ENCODE assay signal across 26 mouse cellular contexts in genomic region chr2:170652128-170652527, GRCm38 (mm10). TPM values are rescaled to one million over a fixed set of nuclear protein-coding genes. Genes with fewer than 3 reads are reported as not detected.
DNase-seq lines count a peak whose midpoint lies in the region; ATAC-seq and TF ChIP-seq lines count a peak whose summit lies in the region.
"Had no signal": no experiment of that assay in that cellular context is flagged by ENCODE, and none has a peak within 500 bp of the region (broad histone marks: within the 10 kb centered on the region; RNA-seq: fewer than 3 reads in every experiment).

No protein-coding gene starts in this region.

- no peaks in the 10 kb centered on the region for H3K4me1 ChIP-seq in forebrain, postnatal 0 days (ENCODE audit: insufficient read depth)
- peaks cover 5% of the 10 kb centered on the region for H3K4me1 ChIP-seq in forebrain, embryonic 11.5 days (replicated peaks; ENCODE audit: control insufficient read depth, insufficient read depth, low read length)
- H3K4me1 ChIP-seq in hindbrain, embryonic 10.5 days (replicated peaks) = peaks cover 19% of the 10 kb centered on the region
- H3K4me1 ChIP-seq: heart, embryonic 12.5 days had no signal

- H3K27ac ChIP-seq in forebrain, postnatal 0 days (ENCODE audit: low read depth, low read length) = peak overlapping the region; percentile 57; the same call in 1 of the 2 replicates
- H3K27ac ChIP-seq in forebrain, embryonic 11.5 days (ENCODE audit: low read depth, low read length) = no peak overlapping the region
- H3K27ac ChIP-seq in hindbrain, embryonic 10.5 days = no peak overlapping the region
- H3K27ac ChIP-seq: embryonic facial prominence, embryonic 15.5 days; hindbrain, embryonic 14.5 days; limb, embryonic 13.5 days; liver, embryonic 14.5 days; midbrain, embryonic 12.5 days; neural tube, embryonic 13.5 days had no signal

- ATAC-seq in forebrain, postnatal 0 days = peak; percentile 84
- no peak for ATAC-seq in forebrain, embryonic 11.5 days (replicated peaks; ENCODE audit: low FRiP score)
- ATAC-seq: intestine, embryonic 16.5 days had no signal

- H3K36me3 ChIP-seq in forebrain, postnatal 0 days (ENCODE audit: insufficient read depth) = no peaks in the 10 kb centered on the region
- no peaks in the 10 kb centered on the region for H3K36me3 ChIP-seq in forebrain, embryonic 11.5 days (ENCODE audit: control insufficient read depth, insufficient read depth, low read length)
- no peaks in the 10 kb centered on the region for H3K36me3 ChIP-seq in hindbrain, embryonic 10.5 days
- H3K36me3 ChIP-seq: embryonic facial prominence, embryonic 15.5 days; heart, embryonic 12.5 days; limb, embryonic 13.5 days; midbrain, embryonic 12.5 days; neural tube, embryonic 13.5 days had no signal

- peak; percentile 75 for DNase-seq in forebrain, postnatal 0 days
- no peak for DNase-seq in forebrain, embryonic 11.5 days (ENCODE audit: low spot score)
- peak; percentile 29 to 72 for DNase-seq in left cerebral cortex, postnatal 14 days (ENCODE audit: low spot score in 2 of 2)
- no peak for DNase-seq in left cerebral cortex, postnatal 36 days (ENCODE audit: low spot score in 2 of 2)
- peak; percentile 23 for DNase-seq in testis, postnatal 14 days (ENCODE audit: low spot score)
- DNase-seq in testis, postnatal 10 days (ENCODE audit: low spot score) = no peak
- DNase-seq in lung, postnatal 36 days = peak; percentile 17
- DNase-seq in hindbrain, embryonic 10.5 days (ENCODE audit: low spot score) = no peak
- DNase-seq: adrenal gland, adult 2 months; right cerebral cortex, adult 18-20 months had no signal

- no peak for TF ChIP-seq CTCF in forebrain, postnatal 0 days (IDR thresholded peaks at IDR 0.05; ENCODE audit: low read depth)

- WGBS in forebrain, postnatal 0 days = 62% methylated on average over 11 of the region's 11 CpGs
- WGBS in forebrain, embryonic 11.5 days = 96% methylated on average over 11 of the region's 11 CpGs
- 92% methylated on average over 11 of the region's 11 CpGs for WGBS in hindbrain, embryonic 10.5 days

- no peak overlapping the region for H3K4me2 ChIP-seq in forebrain, postnatal 0 days (ENCODE audit: low read depth)
- no peak overlapping the region for H3K4me2 ChIP-seq in forebrain, embryonic 11.5 days (ENCODE audit: low read depth, low read length, severe bottlenecking)
- H3K4me2 ChIP-seq: embryonic facial prominence, embryonic 15.5 days; heart, embryonic 12.5 days; hindbrain, embryonic 14.5 days; limb, embryonic 13.5 days; midbrain, embryonic 12.5 days; neural tube, embryonic 13.5 days had no signal

- no peaks in the 10 kb centered on the region for H3K9me3 ChIP-seq in forebrain, postnatal 0 days (ENCODE audit: low read length)
- no peaks in the 10 kb centered on the region for H3K9me3 ChIP-seq in forebrain, embryonic 11.5 days (ENCODE audit: control insufficient read depth, low read length)
- H3K9me3 ChIP-seq in hindbrain, embryonic 10.5 days = no peaks in the 10 kb centered on the region
- H3K9me3 ChIP-seq: neural tube, embryonic 13.5 days had no signal

- H3K27me3 ChIP-seq in forebrain, postnatal 0 days (ENCODE audit: insufficient read depth, low read length) = no peaks in the 10 kb centered on the region
- H3K27me3 ChIP-seq in forebrain, embryonic 11.5 days (ENCODE audit: control insufficient read depth, insufficient read depth, low read length) = no peaks in the 10 kb centered on the region
- H3K27me3 ChIP-seq in hindbrain, embryonic 10.5 days (ENCODE audit: insufficient read depth, poor library complexity, severe bottlenecking) = no peaks in the 10 kb centered on the region
- H3K27me3 ChIP-seq: embryonic facial prominence, embryonic 15.5 days; heart, embryonic 12.5 days; limb, embryonic 13.5 days; midbrain, embryonic 12.5 days; neural tube, embryonic 13.5 days had no signal

- H3K9ac ChIP-seq in forebrain, postnatal 0 days = no peak overlapping the region
- H3K9ac ChIP-seq in forebrain, embryonic 11.5 days (ENCODE audit: low read length) = no peak overlapping the region
- H3K9ac ChIP-seq: embryonic facial prominence, embryonic 15.5 days; heart, embryonic 12.5 days; hindbrain, embryonic 14.5 days; limb, embryonic 13.5 days; liver, embryonic 14.5 days; midbrain, embryonic 12.5 days; neural tube, embryonic 13.5 days had no signal

- no peak overlapping the region for H3K4me3 ChIP-seq in forebrain, postnatal 0 days (ENCODE audit: low read depth, low read length)
- H3K4me3 ChIP-seq in forebrain, embryonic 11.5 days (ENCODE audit: low read depth, low read length) = no peak overlapping the region
- H3K4me3 ChIP-seq in hindbrain, embryonic 10.5 days = no peak overlapping the region
- H3K4me3 ChIP-seq: embryonic facial prominence, embryonic 15.5 days; heart, embryonic 12.5 days; limb, embryonic 13.5 days; midbrain, embryonic 12.5 days; neural tube, embryonic 13.5 days had no signal

- intact Hi-C loops in left cerebral cortex, postnatal 14 days (cut with DNase I) = no loop called here
- intact Hi-C loops in left cerebral cortex, postnatal 36 days (cut with DNase I) = no loop called here

RNA-seq across cellular contexts. Expression of gene 4930470P17Rik, which starts 50.3 kb away (rescaled TPM):
- total RNA-seq in forebrain, postnatal 0 days (2014; rRNA removed) = not detected in 2 replicates
- 0.11 and 0.16 TPM in 2 replicates for polyA plus RNA-seq in forebrain, postnatal 0 days (2015; fragmentation: Nextera tagmentation; extraction: Ambion mirVana)
- not detected in 2 replicates for polyA plus RNA-seq in forebrain, embryonic 11.5 days (2014; fragmentation: Nextera tagmentation; extraction: Ambion mirVana)
- not detected for total RNA-seq in left cerebral cortex, postnatal 14 days (2021)
- total RNA-seq in left cerebral cortex, postnatal 36 days (2021) = not detected
- not detected in 2 replicates for polyA plus RNA-seq in hindbrain, embryonic 10.5 days (2016; fragmentation: Nextera tagmentation; extraction: Ambion mirVana)
- total RNA-seq: adrenal gland, adult 2 months; gastrocnemius, adult 8-10 months; granulocyte monocyte progenitor cell, adult 5-6 weeks; heart, postnatal 25 days; layer of hippocampus, adult 18-20 months; left cerebral cortex, adult 8-10 months had no signal
- polyA plus RNA-seq: adrenal gland, adult 2 months; embryonic facial prominence, embryonic 15.5 days; heart, embryonic 12.5 days; intestine, embryonic 16.5 days; kidney, embryonic 14.5 days; limb, embryonic 13.5 days; liver, embryonic 14.5 days; midbrain, embryonic 12.5 days; neural tube, embryonic 13.5 days; thymus, postnatal 0 days; urinary bladder, adult 2 months had no signal

Comparison
In these comparisons a context has a peak if more than half of its experiments do, and no peak if none do; other contexts are left out.
1. DNase-seq: peak in forebrain, postnatal 0 days (single experiment), left cerebral cortex, postnatal 14 days (2 of 2), testis, postnatal 14 days (single experiment) and lung, postnatal 36 days (single experiment); none in forebrain, embryonic 11.5 days (single experiment), left cerebral cortex, postnatal 36 days (0 of 2), testis, postnatal 10 days (single experiment) and hindbrain, embryonic 10.5 days (single experiment).